Mouse (Mus musculus): ENCODE measurements at regions not wholly inside any gene's neighbourhood (a gene's known extent, or its start where the extent isn't known, plus 50 kb on each side); places are given as distances from the start of the nearest gene placed in this dataset.
A peak's percentile ranks its signal among the peaks of the same experiment; 100 is the strongest.

- peak; percentile 17 for DNase-seq (ENCODE audit: low spot score)
Observed at GRCm38 (mm10) chr2:95232135-95232772, 794.3 kb upstream of the Api5 start.

GRCm38 (mm10) chr2:95231739-95232134 is 793.8 kb upstream of the Api5 start:
- DNase-seq (ENCODE audit: low spot score): no peak

GRCm38 (mm10) chr2:95229386-95229785 is 791.5 kb upstream of the Api5 start:
- DNase-seq (ENCODE audit: low spot score): no peak

GRCm38 (mm10) chr2:95210216-95210941 is 772.4 kb upstream of the Api5 start:
- no peak for DNase-seq (ENCODE audit: low spot score)
